Mouse (Mus musculus) lung, embryonic 15.5 days (tissue): Measurements from ENCODE around the gene Mta1. TPM values are rescaled to one million over a fixed set of nuclear protein-coding genes. Genes with fewer than 3 reads are reported as not detected.

Source experiments
- ATAC-seq: fragments of 200-750 bp; cut with Nextera tagmentation; 2 replicates; pipeline ENCODE4 v1.8.0; 2017; ENCODE audit warnings: moderate number of reproducible peaks, borderline replicate concordance; ENCODE audit not compliant: low FRiP score, low TSS enrichment; ENCODE audit errors: extremely low read depth
- H3K27ac ChIP-seq: fragments of 300-500 bp; sonication (generic); 2 replicates; pipeline ENCODE4 v1.5.1; 2015; ENCODE audit warnings: moderate library complexity, mild to moderate bottlenecking, inconsistent platforms
- H3K27me3 ChIP-seq: fragments of 300-500 bp; sonication (generic); 2 replicates; pipeline ENCODE4 v1.6.1; 2015; ENCODE audit warnings: inconsistent platforms
- H3K36me3 ChIP-seq: fragments of 300-500 bp; sonication (generic); 2 replicates; pipeline ENCODE4 v1.6.1; 2015; ENCODE audit warnings: inconsistent platforms
- H3K4me1 ChIP-seq: fragments of 300-500 bp; sonication (generic); 2 replicates; pipeline ENCODE4 v1.6.1; 2015; ENCODE audit warnings: inconsistent platforms
- H3K4me2 ChIP-seq: fragments of 300-500 bp; sonication (generic); 2 replicates; pipeline ENCODE4 v1.6.1; 2015; ENCODE audit warnings: inconsistent platforms, mild to moderate bottlenecking, moderate library complexity
- H3K4me3 ChIP-seq: fragments of 300-500 bp; sonication (generic); 2 replicates; pipeline ENCODE4 v1.5.1; 2015; ENCODE audit warnings: mild to moderate bottlenecking, inconsistent platforms
- H3K9ac ChIP-seq: fragments of 300-500 bp; sonication (generic); 2 replicates; pipeline ENCODE4 v1.6.1; 2015; ENCODE audit warnings: inconsistent platforms
- H3K9me3 ChIP-seq: fragments of 300-500 bp; sonication (generic); 2 replicates; pipeline ENCODE4 v1.6.1; 2016; ENCODE audit warnings: inconsistent platforms
- WGBS: fragments of 180-500 bp; shearing (Covaris S2); methylation state at CpG from one replicate; pipeline ENCODE4 v1.1.7; 2015; 5-methylcytosine and 5-hydroxymethylcytosine counted together
- polyA plus RNA-seq: library from polyadenylated mRNA; unstranded; fragments of >200 nt; fragmentation: Nextera tagmentation; extraction: Ambion mirVana; gene quantifications from 2 replicates; pipeline ENCODE4 v1.2.1, GENCODE M21; 2015

Mta1 gene
- polyA plus RNA-seq, 1 experiment from 2014 or later, result 14.7 TPM

- Histone ChIP-seq H3K9me3 (no peaks in the 10 kb centered on the region), H3K36me3 (peaks cover 56% of the 10 kb centered on the region), H3K27ac (no peak overlapping the region), H3K4me3 (no peak overlapping the region), H3K27me3 (no peaks in the 10 kb centered on the region), H3K9ac (no peak overlapping the region), H3K4me2 (no peak overlapping the region), H3K4me1 (peaks cover 60% of the 10 kb centered on the region)
- WGBS, result 78% methylated on average over 18 of the region's 18 CpGs
- no peak for ATAC-seq
These were observed 39.5 kb downstream of the Mta1 start for GRCm38 (mm10) chr12:113137260-113138213.

DNA sequence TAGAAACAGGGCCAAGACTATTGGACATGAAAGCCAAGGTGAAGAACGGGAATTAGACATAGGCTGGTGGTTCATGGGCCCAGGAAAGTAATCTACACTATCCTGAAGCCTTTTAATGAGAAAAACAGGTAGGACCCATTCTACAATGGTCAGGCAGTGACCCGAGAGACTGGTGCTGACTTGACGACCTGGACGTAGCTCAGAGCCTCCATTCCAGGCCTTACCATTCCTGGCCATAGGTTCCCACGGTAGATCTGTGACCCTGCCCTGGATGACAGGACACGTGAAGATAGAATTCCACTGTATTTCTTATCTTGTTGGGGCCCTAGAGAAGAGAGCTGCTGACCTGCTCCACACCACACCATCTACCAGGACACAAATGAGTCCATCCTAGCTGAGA lies 40.2 kb downstream of the Mta1 start:
- Histone ChIP-seq H3K4me2 (no peak overlapping the region), H3K27me3 (no peaks in the 10 kb centered on the region), H3K4me3 (no peak overlapping the region), H3K36me3 (peaks cover 49% of the 10 kb centered on the region), H3K27ac (peak overlapping the region; percentile 94), H3K9ac (no peak overlapping the region), H3K4me1 (peaks cover 60% of the 10 kb centered on the region), H3K9me3 (no peaks in the 10 kb centered on the region)
- WGBS, result 72% methylated on average over 6 of the region's 6 CpGs
- no peak for ATAC-seq

DNA sequence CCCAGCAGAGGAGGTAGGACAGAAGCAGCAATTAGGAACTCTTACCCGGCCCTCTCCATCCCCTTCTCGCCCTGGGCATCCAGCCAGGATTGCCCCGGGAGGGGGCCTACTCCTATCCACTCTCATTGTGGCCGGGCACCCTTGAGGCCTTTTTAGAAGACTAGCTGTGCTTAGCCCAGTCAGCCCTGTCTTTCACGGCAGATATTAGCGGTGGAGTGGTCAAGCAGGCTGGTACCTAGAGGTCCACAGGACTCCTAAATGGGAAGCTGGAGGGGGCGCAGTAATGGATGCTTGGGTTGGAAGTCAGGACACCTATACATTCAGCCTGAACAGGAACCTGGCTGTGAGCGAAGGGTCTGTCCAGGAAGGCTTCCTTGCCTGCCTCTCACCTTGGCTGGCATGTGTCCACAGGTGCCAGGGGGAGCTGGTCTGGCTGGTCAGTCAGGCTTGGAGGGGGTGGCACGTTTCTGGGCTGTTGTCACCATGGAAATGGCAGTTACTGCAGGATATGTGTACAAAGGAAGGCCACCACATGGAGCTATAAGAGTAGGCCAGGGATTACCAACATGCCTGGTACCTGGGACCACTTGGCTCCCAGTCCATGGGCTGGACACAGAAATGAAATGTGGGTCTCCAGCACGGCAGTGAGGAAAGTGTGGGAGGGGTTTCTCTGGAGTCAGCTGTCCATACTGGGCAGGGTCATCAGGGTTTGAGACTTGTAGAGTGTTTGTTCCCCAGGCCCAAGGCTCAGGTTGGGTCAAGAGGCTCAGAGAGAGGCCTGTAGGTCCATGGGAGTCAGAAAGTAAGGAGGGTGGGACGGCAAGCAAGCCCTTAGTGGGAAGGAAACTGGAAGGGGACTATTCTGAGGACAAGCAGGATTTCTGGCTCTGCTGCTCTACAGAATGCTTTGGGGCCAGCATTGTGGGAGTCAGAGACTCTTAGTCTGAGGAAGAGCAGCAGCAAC lies 41.1 kb downstream of the Mta1 start:
- Histone ChIP-seq H3K9ac (no peak overlapping the region), H3K27ac (peak overlapping the region; percentile 94), H3K4me3 (peak overlapping the region; percentile 62), H3K4me1 (peaks cover 60% of the 10 kb centered on the region), H3K4me2 (peak overlapping the region; percentile 83), H3K27me3 (no peaks in the 10 kb centered on the region), H3K36me3 (peaks cover 46% of the 10 kb centered on the region), H3K9me3 (no peaks in the 10 kb centered on the region)
- ATAC-seq, result no peak
- WGBS, result 34% methylated on average over 11 of the region's 11 CpGs

DNA sequence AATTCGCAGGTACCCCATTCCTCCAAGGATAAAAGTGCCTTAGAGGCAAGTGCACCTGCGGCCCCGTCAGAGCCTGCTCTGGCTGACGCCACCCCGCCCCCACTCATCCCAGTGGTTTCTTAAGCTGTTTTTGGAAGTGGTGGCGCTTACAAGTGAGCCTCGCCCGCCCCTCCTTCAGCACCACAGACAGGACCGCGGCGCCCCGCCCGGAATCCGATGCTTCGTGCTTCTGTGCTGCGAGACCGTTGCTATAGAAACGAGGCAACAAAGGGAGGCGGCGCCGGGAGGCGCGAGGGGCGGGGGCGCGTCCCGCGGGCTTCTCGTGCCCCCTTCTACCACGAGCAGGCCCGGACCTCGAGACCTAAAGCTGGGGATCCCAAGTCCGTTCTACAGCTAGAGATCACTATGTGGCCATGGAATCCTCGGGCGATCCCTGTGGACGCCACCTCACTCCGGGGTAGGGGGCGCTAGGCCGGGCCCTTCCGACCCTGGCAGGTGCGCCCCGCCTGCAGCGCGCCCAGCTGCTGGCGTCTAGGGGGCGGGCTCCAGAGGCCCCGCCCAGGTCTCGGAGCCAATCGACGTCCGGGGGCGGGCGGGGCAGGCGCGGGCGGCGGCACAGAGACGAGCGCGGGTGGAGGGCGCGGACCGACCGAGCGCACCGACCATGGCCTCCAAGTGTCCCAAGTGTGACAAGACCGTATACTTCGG lies 42.0 kb downstream of the Mta1 start, which contains the start of gene Crip2:
Gene Crip2, plus strand, starts transcription at position 329 of the 708 bp plus-strand sequence.
- Histone ChIP-seq H3K4me2 (peak within 1 kb of the TSS; percentile 83), H3K4me1 (peaks cover 60% of the 10 kb centered on the region), H3K27ac (peak within 1 kb of the TSS; percentile 94), H3K9me3 (no peaks in the 10 kb centered on the region), H3K36me3 (peaks cover 45% of the 10 kb centered on the region), H3K27me3 (no peaks in the 10 kb centered on the region), H3K4me3 (peak within 1 kb of the TSS; percentile 62), H3K9ac (peak within 1 kb of the TSS; percentile 63)
- ATAC-seq, result peak; percentile 74
- WGBS, result 2% methylated on average over 68 of the region's 68 CpGs

DNA sequence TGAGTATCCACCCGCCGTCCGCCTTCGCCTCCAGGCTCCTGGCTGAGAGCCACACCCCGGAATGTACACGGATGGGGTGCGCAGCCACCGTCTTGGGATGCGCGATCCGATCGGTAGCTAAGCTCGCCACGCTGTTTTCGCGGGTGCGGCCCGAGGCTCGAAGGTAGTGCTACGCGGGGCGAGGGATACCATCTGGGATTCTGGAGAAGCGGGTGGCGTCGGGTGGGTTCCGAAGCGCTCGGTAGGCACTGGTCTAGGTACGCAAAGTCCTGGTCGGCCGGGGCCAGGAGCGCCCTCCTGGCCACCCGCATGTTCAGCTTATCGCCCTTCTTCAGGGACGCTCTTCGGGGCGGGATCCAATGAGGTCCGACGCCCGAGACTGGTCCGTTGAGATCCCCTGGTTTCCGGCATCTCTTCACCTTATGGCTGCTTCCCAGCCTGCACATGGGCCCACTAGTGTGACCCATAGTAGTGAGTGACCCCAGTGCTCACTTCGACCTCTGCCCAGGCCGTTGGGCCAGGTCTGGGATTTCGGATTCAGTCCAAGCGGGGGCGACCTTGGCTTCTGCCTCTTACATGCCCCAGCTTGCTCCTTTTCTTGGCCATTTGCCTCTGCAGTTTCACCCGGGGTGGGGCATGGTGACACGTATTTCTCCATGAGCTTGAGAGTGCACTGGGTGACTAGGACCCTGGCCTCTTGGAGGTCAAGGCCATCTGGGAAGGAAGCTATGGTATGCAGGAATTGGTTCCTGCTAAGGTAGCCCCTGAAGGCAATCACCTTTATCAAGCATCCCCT lies 42.7 kb downstream of the Mta1 start:
- ATAC-seq, result peak; percentile 0; the same call in 1 of the 2 replicates
- Histone ChIP-seq H3K9me3 (no peaks in the 10 kb centered on the region), H3K4me2 (peak overlapping the region; percentile 83), H3K4me3 (peak overlapping the region; percentile 62), H3K9ac (peak overlapping the region; percentile 63), H3K36me3 (peaks cover 40% of the 10 kb centered on the region), H3K27ac (peak overlapping the region; percentile 94), H3K4me1 (peaks cover 60% of the 10 kb centered on the region), H3K27me3 (no peaks in the 10 kb centered on the region)
- WGBS, result 2% methylated on average over 49 of the region's 49 CpGs

- peaks cover 64% of the 10 kb centered on the region for H3K4me1 ChIP-seq
- H3K9ac ChIP-seq, result peak overlapping the region; percentile 63
- 23% methylated on average over 8 of the region's 8 CpGs for WGBS
- H3K9me3 ChIP-seq, result no peaks in the 10 kb centered on the region
- no peak for ATAC-seq
- no peaks in the 10 kb centered on the region for H3K27me3 ChIP-seq
- H3K4me3 ChIP-seq, result peak overlapping the region; percentile 62
- H3K36me3 ChIP-seq, result peaks cover 33% of the 10 kb centered on the region
- peak overlapping the region; percentile 83 for H3K4me2 ChIP-seq
- H3K27ac ChIP-seq, result peak overlapping the region; percentile 94
These were observed 43.5 kb downstream of the Mta1 start for GRCm38 (mm10) chr12:113141531-113141973.

GRCm38 (mm10) chr12:113142021-113142975 lies 44.2 kb downstream of the Mta1 start:
- Histone ChIP-seq H3K4me1 (peaks cover 68% of the 10 kb centered on the region), H3K36me3 (peaks cover 25% of the 10 kb centered on the region), H3K27me3 (no peaks in the 10 kb centered on the region), H3K9me3 (no peaks in the 10 kb centered on the region), H3K27ac (peak overlapping the region; percentile 94), H3K9ac (peak overlapping the region; percentile 63), H3K4me2 (peak overlapping the region; percentile 83), H3K4me3 (peak overlapping the region; percentile 62)
- peak; percentile 71 for ATAC-seq
- 9% methylated on average over 15 of the region's 15 CpGs for WGBS

- H3K27ac ChIP-seq, result peak overlapping the region; percentile 94
- ATAC-seq, result no peak
- peak overlapping the region; percentile 83 for H3K4me2 ChIP-seq
- peaks cover 18% of the 10 kb centered on the region for H3K36me3 ChIP-seq
- peaks cover 66% of the 10 kb centered on the region for H3K4me1 ChIP-seq
- WGBS, result 41% methylated on average over 7 of the region's 7 CpGs
- peak overlapping the region; percentile 35 for H3K9ac ChIP-seq
- peak overlapping the region; percentile 62 for H3K4me3 ChIP-seq
- no peaks in the 10 kb centered on the region for H3K27me3 ChIP-seq
- H3K9me3 ChIP-seq, result no peaks in the 10 kb centered on the region
These were observed 45.1 kb downstream of the Mta1 start for GRCm38 (mm10) chr12:113143164-113143563.

GRCm38 (mm10) chr12:113144001-113144756 lies 46.1 kb downstream of the Mta1 start:
- ATAC-seq, result no peak
- Histone ChIP-seq H3K4me1 (peaks cover 64% of the 10 kb centered on the region), H3K9me3 (no peaks in the 10 kb centered on the region), H3K4me3 (no peak overlapping the region), H3K27me3 (no peaks in the 10 kb centered on the region), H3K27ac (no peak overlapping the region), H3K9ac (no peak overlapping the region), H3K4me2 (no peak overlapping the region), H3K36me3 (peaks cover 17% of the 10 kb centered on the region)
- 75% methylated on average over 20 of the region's 20 CpGs for WGBS
